Mouse (Mus musculus) WW6 (cell line): ENCODE data around the gene Slc13a2.

ENCODE experiments used
- DNase-seq: peaks from one replicate; pipeline ENCODE4 v3.0.0-alpha.2; 2013; ENCODE audit warnings: low read depth, low spot score

Slc13a2 gene

GRCm38 (mm10) chr11:78392728-78393127 lies 29.3 kb downstream of the Slc13a2 start:
- DNase-seq: no peak

- no peak for DNase-seq
Measured at GRCm38 (mm10) chr11:78386508-78387043, 35.4 kb downstream of the Slc13a2 start, which contains the start of gene Foxn1. Gene Foxn1, minus strand, starts transcription at chr11:78386558.

- DNase-seq: no peak
Measured at GRCm38 (mm10) chr11:78385776-78386175, 36.2 kb downstream of the Slc13a2 start.

- no peak for DNase-seq
Measured at GRCm38 (mm10) chr11:78382701-78383100, 39.3 kb downstream of the Slc13a2 start.

- no peak for DNase-seq
Measured at GRCm38 (mm10) chr11:78382286-78382685, 39.7 kb downstream of the Slc13a2 start.

GRCm38 (mm10) chr11:78380996-78381395 lies 41.0 kb downstream of the Slc13a2 start:
- DNase-seq: no peak

- DNase-seq: no peak
Measured at GRCm38 (mm10) chr11:78380351-78380750, 41.7 kb downstream of the Slc13a2 start.

- DNase-seq: no peak
Measured at GRCm38 (mm10) chr11:78377549-78378159, 44.4 kb downstream of the Slc13a2 start.

GRCm38 (mm10) chr11:78374147-78374546 lies 47.9 kb downstream of the Slc13a2 start:
- no peak for DNase-seq

- DNase-seq: no peak
Measured at GRCm38 (mm10) chr11:78372610-78373009, 49.4 kb downstream of the Slc13a2 start.

GRCm38 (mm10) chr11:78372166-78372565 lies 49.9 kb downstream of the Slc13a2 start:
- no peak for DNase-seq

GRCm38 (mm10) chr11:78371711-78372110 lies 50.3 kb downstream of the Slc13a2 start:
- DNase-seq: no peak

- DNase-seq: no peak
Measured at GRCm38 (mm10) chr11:78370389-78370788, 51.6 kb downstream of the Slc13a2 start.

- no peak for DNase-seq
Measured at GRCm38 (mm10) chr11:78367456-78368225, 54.4 kb downstream of the Slc13a2 start.

GRCm38 (mm10) chr11:78364103-78364502 lies 57.9 kb downstream of the Slc13a2 start:
- no peak for DNase-seq

- DNase-seq: no peak
Measured at GRCm38 (mm10) chr11:78363309-78364007, 58.6 kb downstream of the Slc13a2 start.

- DNase-seq: no peak
Measured at GRCm38 (mm10) chr11:78360789-78361131, 61.3 kb downstream of the Slc13a2 start.

GRCm38 (mm10) chr11:78360125-78360788 lies 61.8 kb downstream of the Slc13a2 start:
- DNase-seq: peak; percentile 79

- DNase-seq: peak; percentile 78
Measured at GRCm38 (mm10) chr11:78358330-78359007, 63.5 kb downstream of the Slc13a2 start.

- DNase-seq: no peak
Measured at GRCm38 (mm10) chr11:78355471-78356238, 66.4 kb downstream of the Slc13a2 start.
